Mouse (Mus musculus): ENCODE data around the gene B230217C12Rik.

DNA sequence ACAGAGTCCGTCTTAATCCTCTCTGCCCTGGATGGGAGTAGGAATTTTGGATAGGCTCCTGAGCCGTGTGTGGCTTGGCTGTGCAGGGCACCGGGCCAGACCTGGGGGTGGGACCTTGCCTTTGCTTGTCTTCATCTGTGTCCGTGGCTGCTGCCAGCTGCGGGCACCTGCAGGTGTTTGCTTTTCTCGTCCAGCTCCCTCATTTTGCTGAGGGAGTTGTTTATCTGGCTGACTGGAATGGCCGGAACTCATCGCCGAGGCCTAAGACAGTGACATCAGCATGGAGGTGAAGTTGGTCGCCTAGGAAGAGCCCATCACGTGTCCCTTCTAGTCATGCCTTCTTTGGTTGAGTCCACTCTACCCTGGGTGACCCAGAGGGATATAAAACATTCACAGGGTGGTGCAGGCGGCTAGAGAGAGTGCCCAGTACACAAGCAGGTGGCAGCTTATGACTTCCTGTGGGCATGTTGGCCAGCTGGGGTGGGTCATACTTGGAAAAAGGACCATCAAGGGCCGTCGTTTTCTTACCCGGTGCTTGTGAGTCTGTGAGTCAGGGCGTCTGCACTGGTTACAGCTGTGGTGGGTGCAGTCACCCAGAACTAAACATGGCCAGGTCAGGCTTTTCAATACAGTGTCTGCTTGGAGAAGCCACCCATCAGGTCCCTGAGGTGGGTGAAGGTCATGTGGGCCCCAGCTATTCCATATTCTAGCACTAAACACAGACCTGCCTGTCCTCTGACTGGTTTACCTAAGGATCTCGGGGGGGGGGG lies 26.6 kb upstream of the B230217C12Rik start:
- TF ChIP-seq CTCF (IDR thresholded peaks at IDR 0.05; ENCODE audit: low read depth, low read length), result 0 out of 2 replicates have a peak, but pooled peaks have one; percentile 6
- TF ChIP-seq POLR2A (IDR thresholded peaks at IDR 0.05; ENCODE audit: extremely low read depth, insufficient read depth, low read length), result no peak
